Mouse (Mus musculus): Measurements from ENCODE around the gene Ccdc85a.

GRCm38 (mm10) chr11:28493362-28493761 is 90.8 kb downstream of the Ccdc85a start:
- TF ChIP-seq POLR2A (IDR thresholded peaks at IDR 0.05; ENCODE audit: insufficient read length, low read depth): no peak
- no peak for TF ChIP-seq E2F4 (IDR thresholded peaks at IDR 0.05; ENCODE audit: insufficient read depth)
- no peak for TF ChIP-seq USF1 (IDR thresholded peaks at IDR 0.05; ENCODE audit: low read depth)
- TF ChIP-seq MYOD1 (IDR thresholded peaks at IDR 0.05; ENCODE audit: control insufficient read depth in 1 of 3, insufficient read length in 2 of 3, low read depth in 2 of 3): no peak
- TF ChIP-seq MAX (IDR thresholded peaks at IDR 0.05; ENCODE audit: low read depth): no peak
- no peak for TF ChIP-seq REST (IDR thresholded peaks at IDR 0.05; ENCODE audit: insufficient read depth, insufficient read length)
